Mouse (Mus musculus): ENCODE results near the gene Sh2b1.

DNA sequence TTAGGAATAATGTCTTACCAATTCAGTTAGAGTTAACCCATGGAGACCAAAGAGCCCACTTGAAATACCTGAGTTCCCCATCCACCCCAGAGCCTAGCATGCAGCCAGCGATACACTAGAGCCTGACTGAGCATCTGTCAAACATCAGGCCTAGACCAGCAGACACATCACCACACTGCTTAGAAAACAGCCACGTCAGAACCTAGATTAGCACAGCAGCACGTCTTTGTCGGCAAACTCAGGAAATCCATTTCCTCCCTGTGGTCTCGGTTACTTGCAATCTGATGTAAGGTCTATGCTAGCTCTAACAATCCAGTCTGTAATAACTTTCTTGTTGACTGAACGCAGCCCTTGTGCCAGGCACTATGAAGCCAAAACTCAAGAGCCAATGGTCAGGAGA is 5.1 kb downstream of the Sh2b1 start:
- TF ChIP-seq CTCF (IDR thresholded peaks at IDR 0.05; ENCODE audit: borderline replicate concordance, control insufficient read depth, extremely low read depth, insufficient read depth, low read length, poor library complexity) (no peak), POLR2A (IDR thresholded peaks at IDR 0.05; ENCODE audit: control insufficient read depth, extremely low read depth, insufficient read depth, low read length, poor library complexity) (no peak)

All from thymus, adult 2 months (tissue).